Mouse (Mus musculus) ES-Bruce4 (cell line): ENCODE measurements around the gene Rbms3. TPM values are rescaled to one million over a fixed set of nuclear protein-coding genes. Genes with fewer than 3 reads are reported as not detected.

Experiments
- H3K27ac ChIP-seq: 2 replicates; pipeline ENCODE4 v1.5.1; 2012; ENCODE audit warnings: low read length, inconsistent platforms; ENCODE audit not compliant: insufficient read depth
- H3K27me3 ChIP-seq: 2 replicates; pipeline ENCODE4 v1.6.1; 2012; ENCODE audit warnings: mild to moderate bottlenecking, low read length, inconsistent platforms; ENCODE audit not compliant: control insufficient read depth, poor library complexity, insufficient read depth, severe bottlenecking
- H3K36me3 ChIP-seq: 2 replicates; pipeline ENCODE4 v1.6.1; 2012; ENCODE audit warnings: inconsistent platforms, mild to moderate bottlenecking, low read length, moderate library complexity; ENCODE audit not compliant: control insufficient read depth, poor library complexity, insufficient read depth, severe bottlenecking
- H3K4me1 ChIP-seq: one replicate; pipeline ENCODE4 v1.8.1; 2011; ENCODE audit warnings: low read length; ENCODE audit not compliant: control insufficient read depth, insufficient read depth
- H3K4me3 ChIP-seq: 2 replicates; pipeline ENCODE4 v1.5.1; 2011; ENCODE audit warnings: low read depth, mild to moderate bottlenecking, low read length
- H3K9ac ChIP-seq: 2 replicates; pipeline ENCODE4 v1.6.1; 2012; ENCODE audit warnings: low read depth, mild to moderate bottlenecking, inconsistent platforms; ENCODE audit not compliant: poor library complexity, severe bottlenecking
- H3K9me3 ChIP-seq: replicated peaks from 2 replicates; pipeline ENCODE4 v1.6.1; 2012; ENCODE audit warnings: mild to moderate bottlenecking, low read length, inconsistent platforms; ENCODE audit not compliant: control insufficient read depth, poor library complexity, insufficient read depth, severe bottlenecking
- CTCF ChIP-seq: IDR thresholded peaks from one replicate; pipeline ENCODE4 v1.8.1; 2011; ENCODE audit warnings: low read depth, low read length
- EP300 ChIP-seq: IDR thresholded peaks from 2 replicates; pipeline ENCODE4 v1.6.1; 2011; ENCODE audit warnings: low read depth, low read length; ENCODE audit not compliant: insufficient read depth
- POLR2A ChIP-seq: IDR thresholded peaks from one replicate; pipeline ENCODE4 v1.8.1; 2011; ENCODE audit warnings: low read length; ENCODE audit not compliant: insufficient read depth
- polyA plus RNA-seq: library from polyadenylated mRNA; stranded (reverse); fragments of >200 nt; gene quantifications from 2 replicates; pipeline ENCODE4 v1.2.4, GENCODE M21; 2011; ENCODE audit warnings: low read depth; ENCODE audit not compliant: missing spikeins, insufficient read depth, insufficient read length

Rbms3 gene
- polyA plus RNA-seq, 1 experiment: 1.8 TPM

- no peak overlapping the region for H3K4me3 ChIP-seq
- no peaks in the 10 kb centered on the region for H3K36me3 ChIP-seq
Measured at GRCm38 (mm10) chr9:117163143-117163542, 466.6 kb downstream of the Rbms3 start.

GRCm38 (mm10) chr9:117161150-117161549, 468.6 kb downstream of the Rbms3 start:
- Histone ChIP-seq H3K4me1 (no peaks in the 10 kb centered on the region), H3K27me3 (no peaks in the 10 kb centered on the region; the same call in 1 of the 2 replicates), H3K9me3 (0 out of 2 replicates have a peak, but pooled peaks cover 3% of the 10 kb centered on the region), H3K27ac (no peak overlapping the region), H3K36me3 (no peaks in the 10 kb centered on the region), H3K4me3 (no peak overlapping the region), H3K9ac (no peak overlapping the region)
- no peak for TF ChIP-seq POLR2A
- no peak for TF ChIP-seq CTCF
- no peak for TF ChIP-seq EP300

More at GRCm38 (mm10) chr9:117163143-117163542, 466.6 kb downstream of the Rbms3 start:
- Histone ChIP-seq H3K9me3 (peaks cover 8% of the 10 kb centered on the region; the same call in 1 of the 2 replicates), H3K27me3 (no peaks in the 10 kb centered on the region; the same call in 1 of the 2 replicates), H3K27ac (0 out of 2 replicates have a peak overlapping the region, but pooled peaks have one; percentile 8), H3K4me1 (no peaks in the 10 kb centered on the region), H3K9ac (no peak overlapping the region)
- peak; percentile 70; the same call in 1 of the 2 replicates for TF ChIP-seq EP300
- TF ChIP-seq CTCF: no peak
- TF ChIP-seq POLR2A: no peak

GRCm38 (mm10) chr9:117156330-117156905, 473.3 kb downstream of the Rbms3 start:
- Histone ChIP-seq H3K36me3 (no peaks in the 10 kb centered on the region), H3K4me3 (no peak overlapping the region), H3K27me3 (no peaks in the 10 kb centered on the region), H3K27ac (no peak overlapping the region), H3K9ac (no peak overlapping the region), H3K9me3 (0 out of 2 replicates have a peak, but pooled peaks cover 3% of the 10 kb centered on the region), H3K4me1 (no peaks in the 10 kb centered on the region)
- no peak for TF ChIP-seq CTCF
- TF ChIP-seq EP300: no peak
- TF ChIP-seq POLR2A: no peak

- H3K9ac ChIP-seq: no peak overlapping the region
- H3K27ac ChIP-seq: no peak overlapping the region
- no peak for TF ChIP-seq CTCF
- TF ChIP-seq POLR2A: no peak
- no peak for TF ChIP-seq EP300
- no peak overlapping the region for H3K4me3 ChIP-seq
- H3K4me1 ChIP-seq: no peaks in the 10 kb centered on the region
- 0 out of 2 replicates have a peak, but pooled peaks cover 3% of the 10 kb centered on the region for H3K9me3 ChIP-seq
- no peaks in the 10 kb centered on the region for H3K27me3 ChIP-seq
- H3K36me3 ChIP-seq: no peaks in the 10 kb centered on the region
Measured at GRCm38 (mm10) chr9:117154590-117154989, 475.1 kb downstream of the Rbms3 start.

GRCm38 (mm10) chr9:117153686-117154274, 475.9 kb downstream of the Rbms3 start:
- Histone ChIP-seq H3K9ac (no peak overlapping the region), H3K9me3 (0 out of 2 replicates have a peak, but pooled peaks cover 2% of the 10 kb centered on the region), H3K36me3 (no peaks in the 10 kb centered on the region), H3K27ac (no peak overlapping the region), H3K4me3 (no peak overlapping the region), H3K4me1 (no peaks in the 10 kb centered on the region), H3K27me3 (no peaks in the 10 kb centered on the region)
- TF ChIP-seq POLR2A (no peak), CTCF (no peak), EP300 (no peak)

- H3K9me3 ChIP-seq: no peaks in the 10 kb centered on the region
- no peak overlapping the region for H3K27ac ChIP-seq
- no peak for TF ChIP-seq EP300
- TF ChIP-seq CTCF: no peak
- TF ChIP-seq POLR2A: no peak
- H3K9ac ChIP-seq: no peak overlapping the region
- no peaks in the 10 kb centered on the region for H3K27me3 ChIP-seq
- no peaks in the 10 kb centered on the region for H3K36me3 ChIP-seq
- no peak overlapping the region for H3K4me3 ChIP-seq
- H3K4me1 ChIP-seq: no peaks in the 10 kb centered on the region
Measured at GRCm38 (mm10) chr9:117151951-117152350, 477.8 kb downstream of the Rbms3 start.
